Mouse (Mus musculus): ENCODE results near the gene Ss18l1.

DNA sequence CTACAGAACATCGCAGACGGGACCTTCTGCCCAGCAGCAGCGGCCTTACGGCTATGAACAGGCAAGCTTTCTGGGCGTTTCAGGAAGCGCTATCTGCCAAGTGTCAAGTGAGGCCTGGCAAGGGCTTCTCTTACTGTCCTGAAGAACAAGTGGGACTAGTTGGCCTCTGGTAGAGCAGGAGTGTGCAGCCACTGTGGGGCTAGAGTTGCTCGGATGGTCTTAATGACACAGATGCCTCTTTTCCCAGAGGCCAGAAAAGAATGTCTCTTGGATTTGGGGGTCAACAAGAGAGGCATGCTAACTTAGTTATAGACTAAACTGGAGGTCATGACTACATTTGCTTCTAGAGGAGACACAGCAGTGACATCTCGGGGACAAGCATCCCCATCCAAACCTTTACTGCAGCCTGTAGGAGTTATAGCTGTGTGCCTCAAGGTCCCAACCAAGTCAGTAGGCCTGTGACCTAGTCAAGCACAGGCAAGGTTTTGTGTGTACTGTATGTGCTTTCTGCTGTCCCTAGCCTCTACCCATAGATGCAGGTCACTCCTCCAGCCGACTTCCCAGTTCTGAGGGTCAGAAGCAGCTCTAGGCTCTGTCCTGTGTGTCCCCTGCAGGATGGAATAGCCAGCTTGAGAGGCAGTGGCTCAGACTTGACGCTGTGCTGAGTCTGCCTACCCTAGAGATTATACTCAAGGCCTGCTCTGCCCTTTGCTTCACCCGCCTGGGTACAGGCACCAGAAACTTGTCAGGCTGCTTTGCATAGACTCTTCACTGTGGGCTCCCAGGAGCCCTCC is 21.2 kb downstream of the Ss18l1 start:
- TF ChIP-seq POLR2A (IDR thresholded peaks at IDR 0.05; ENCODE audit: low read depth, low read length) (no peak), MAX (IDR thresholded peaks at IDR 0.05; ENCODE audit: low read length) (no peak), USF2 (conservative IDR thresholded peaks at IDR 0.05; ENCODE audit: low read depth, low read length) (no peak), HCFC1 (IDR thresholded peaks at IDR 0.05; ENCODE audit: low read depth, low read length) (no peak), USF1 (IDR thresholded peaks at IDR 0.05; ENCODE audit: low read depth, low read length) (no peak), UBTF (IDR thresholded peaks at IDR 0.05; ENCODE audit: low read depth, low read length) (no peak)
